Mouse (Mus musculus): ENCODE measurements at regions not wholly inside any gene's neighbourhood (a gene's known extent, or its start where the extent isn't known, plus 50 kb on each side); places are given as distances from the start of the nearest gene placed in this dataset.

GRCm38 (mm10) chr6:140158986-140159385 lies 117.7 kb upstream of the Plcz1 start:
- TF ChIP-seq HCFC1 (IDR thresholded peaks at IDR 0.05; ENCODE audit: borderline replicate concordance, insufficient read depth, low read length): no peak
- TF ChIP-seq MAFK (IDR thresholded peaks at IDR 0.05; ENCODE audit: insufficient read depth, low read depth, low read length): no peak
- no peak for TF ChIP-seq ZC3H11A (IDR thresholded peaks at IDR 0.05; ENCODE audit: borderline replicate concordance, low read depth, low read length)
- no peak for TF ChIP-seq CHD2 (IDR thresholded peaks at IDR 0.05; ENCODE audit: low read depth, low read length)
- TF ChIP-seq ZNF384 (IDR thresholded peaks at IDR 0.05; ENCODE audit: low read depth, low read length): no peak
